Mouse (Mus musculus): ENCODE measurements around the gene Tgfb1.

DNA sequence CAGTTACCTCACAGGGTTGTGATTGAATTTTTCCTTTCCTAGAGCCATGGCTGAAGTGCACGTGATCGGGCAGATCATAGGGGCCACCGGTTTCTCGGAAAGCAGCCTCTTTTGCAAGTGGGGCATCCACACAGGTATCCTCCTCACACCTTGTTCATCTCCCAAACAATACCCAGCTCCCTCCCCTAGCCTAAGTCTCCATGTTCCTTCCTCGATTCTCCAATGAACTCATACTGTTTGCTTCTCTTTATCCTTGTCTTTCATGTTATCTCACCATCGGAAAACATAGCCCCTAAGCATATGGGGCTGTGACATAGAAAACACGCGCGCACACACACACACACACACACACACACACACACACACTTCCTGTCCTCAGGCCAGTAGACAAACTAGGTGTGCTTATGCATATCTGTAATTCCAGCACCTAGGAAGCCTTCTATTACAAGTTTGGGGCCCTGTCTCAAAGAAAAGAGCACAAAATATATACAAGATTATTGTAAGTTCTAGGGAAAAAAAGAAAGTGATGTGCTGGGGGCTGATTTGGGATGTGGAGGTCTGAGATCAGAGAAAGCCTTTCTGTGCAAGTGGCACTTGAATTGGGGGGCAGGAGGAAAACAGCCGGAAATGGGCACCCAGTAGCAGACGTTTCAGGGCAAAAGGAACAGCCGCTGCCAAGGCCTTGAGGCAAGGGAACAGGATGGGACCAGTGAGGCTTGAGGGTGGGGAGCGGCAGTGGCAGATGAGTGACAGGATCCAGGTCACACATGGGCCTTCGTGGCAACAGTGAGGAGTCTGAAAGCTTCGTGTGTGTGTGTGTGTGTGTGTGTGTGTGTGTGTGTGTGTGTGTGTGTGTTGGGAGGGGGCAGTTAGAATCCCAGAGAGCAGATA is 5.2 kb upstream of the Tgfb1 start:
- TF ChIP-seq CTCF (IDR thresholded peaks at IDR 0.05) = no peak
- no peak for TF ChIP-seq EP300 (IDR thresholded peaks at IDR 0.05)

Measured in lung, postnatal 0 days (tissue).